Mouse (Mus musculus): ENCODE measurements around the gene Sec16b. TPM values are rescaled to one million over a fixed set of nuclear protein-coding genes. Genes with fewer than 3 reads are reported as not detected.

The Sec16b gene
- polyA plus RNA-seq, 1 experiment from 2014 or later, result 1.1 TPM

DNA sequence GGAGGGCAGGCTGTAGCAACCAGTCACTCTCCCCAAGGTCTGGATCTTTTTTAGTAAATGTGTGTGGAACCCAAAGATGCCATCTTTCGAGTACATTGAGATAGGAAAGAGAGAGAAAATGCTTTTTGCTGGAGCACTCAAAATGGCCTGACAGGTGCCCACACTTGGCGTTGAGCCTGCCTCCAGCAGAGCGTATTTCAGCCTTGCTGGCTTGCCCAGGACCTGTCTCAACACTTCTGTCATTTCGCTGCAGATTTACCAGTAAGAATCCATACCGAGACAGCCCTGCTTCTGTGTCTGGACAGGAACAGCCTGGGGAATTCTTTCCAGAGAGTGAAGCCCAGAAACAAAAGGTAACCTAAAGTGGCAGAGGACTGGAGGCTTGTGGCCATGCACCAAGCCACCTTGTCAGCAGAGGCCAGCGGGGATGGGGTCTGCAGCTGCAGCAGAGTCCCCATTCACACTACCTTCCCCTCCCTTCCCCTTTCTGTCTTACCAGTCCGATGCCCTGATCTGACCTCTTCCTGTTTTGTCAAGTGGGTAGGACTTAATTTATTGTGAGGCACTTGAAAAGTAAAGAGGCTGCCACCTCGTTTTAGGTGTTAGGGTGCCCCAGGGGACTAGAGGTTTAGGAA, 26.4 kb downstream of the Sec16b start:
- Histone ChIP-seq H3K36me3 (replicated peaks; ENCODE audit: control insufficient read depth, insufficient read depth, low read depth, low read length) (no peaks in the 10 kb centered on the region), H3K9me3 (replicated peaks; ENCODE audit: control insufficient read depth, low read length) (no peaks in the 10 kb centered on the region), H3K4me1 (ENCODE audit: control insufficient read depth, insufficient read depth, low read length) (no peaks in the 10 kb centered on the region), H3K9ac (replicated peaks; ENCODE audit: low read length) (no peak overlapping the region), H3K27me3 (ENCODE audit: control insufficient read depth, insufficient read depth, low read length) (no peaks in the 10 kb centered on the region), H3K4me2 (ENCODE audit: low read depth, low read length) (no peak overlapping the region), H3K27ac (replicated peaks; ENCODE audit: low read depth, low read length) (no peak overlapping the region), H3K4me3 (ENCODE audit: low read depth, low read length) (no peak overlapping the region)
- WGBS, result 54% methylated on average over 8 of the region's 8 CpGs
- DNase-seq (ENCODE audit: low spot score) (no peak), ATAC-seq (replicated peaks; ENCODE audit: insufficient number of reproducible peaks, low FRiP score, low TSS enrichment, low read depth) (no peak)

- 93% methylated on average over 1 of the region's 1 CpGs for WGBS
Observed at GRCm38 (mm10) chr1:157535571-157535970, 29.0 kb downstream of the Sec16b start.

GRCm38 (mm10) chr1:157536471-157536870, 29.9 kb downstream of the Sec16b start:
- no peak overlapping the region for H3K4me3 ChIP-seq (ENCODE audit: low read depth, low read length)
- DNase-seq (ENCODE audit: low spot score) (peak; percentile 83), ATAC-seq (replicated peaks; ENCODE audit: insufficient number of reproducible peaks, low FRiP score, low TSS enrichment, low read depth) (no peak)
- H3K36me3 ChIP-seq (replicated peaks; ENCODE audit: control insufficient read depth, insufficient read depth, low read depth, low read length), result no peaks in the 10 kb centered on the region
- no peak overlapping the region for H3K27ac ChIP-seq (replicated peaks; ENCODE audit: low read depth, low read length)
- H3K4me2 ChIP-seq (ENCODE audit: low read depth, low read length), result no peak overlapping the region
- no peak overlapping the region for H3K9ac ChIP-seq (replicated peaks; ENCODE audit: low read length)
- 11% methylated on average over 6 of the region's 6 CpGs for WGBS
- no peaks in the 10 kb centered on the region for H3K27me3 ChIP-seq (ENCODE audit: control insufficient read depth, insufficient read depth, low read length)
- no peaks in the 10 kb centered on the region for H3K9me3 ChIP-seq (replicated peaks; ENCODE audit: control insufficient read depth, low read length)
- no peaks in the 10 kb centered on the region for H3K4me1 ChIP-seq (ENCODE audit: control insufficient read depth, insufficient read depth, low read length)

More at GRCm38 (mm10) chr1:157535571-157535970, 29.0 kb downstream of the Sec16b start:
- no peak for DNase-seq (ENCODE audit: low spot score)
- H3K4me2 ChIP-seq (ENCODE audit: low read depth, low read length), result no peak overlapping the region
- no peak overlapping the region for H3K9ac ChIP-seq (replicated peaks; ENCODE audit: low read length)
- no peak for ATAC-seq (replicated peaks; ENCODE audit: insufficient number of reproducible peaks, low FRiP score, low TSS enrichment, low read depth)
- H3K27ac ChIP-seq (replicated peaks; ENCODE audit: low read depth, low read length), result no peak overlapping the region
- no peaks in the 10 kb centered on the region for H3K4me1 ChIP-seq (ENCODE audit: control insufficient read depth, insufficient read depth, low read length)
- no peak overlapping the region for H3K4me3 ChIP-seq (ENCODE audit: low read depth, low read length)
- H3K9me3 ChIP-seq (replicated peaks; ENCODE audit: control insufficient read depth, low read length), result no peaks in the 10 kb centered on the region
- no peaks in the 10 kb centered on the region for H3K27me3 ChIP-seq (ENCODE audit: control insufficient read depth, insufficient read depth, low read length)
- no peaks in the 10 kb centered on the region for H3K36me3 ChIP-seq (replicated peaks; ENCODE audit: control insufficient read depth, insufficient read depth, low read depth, low read length)

DNA sequence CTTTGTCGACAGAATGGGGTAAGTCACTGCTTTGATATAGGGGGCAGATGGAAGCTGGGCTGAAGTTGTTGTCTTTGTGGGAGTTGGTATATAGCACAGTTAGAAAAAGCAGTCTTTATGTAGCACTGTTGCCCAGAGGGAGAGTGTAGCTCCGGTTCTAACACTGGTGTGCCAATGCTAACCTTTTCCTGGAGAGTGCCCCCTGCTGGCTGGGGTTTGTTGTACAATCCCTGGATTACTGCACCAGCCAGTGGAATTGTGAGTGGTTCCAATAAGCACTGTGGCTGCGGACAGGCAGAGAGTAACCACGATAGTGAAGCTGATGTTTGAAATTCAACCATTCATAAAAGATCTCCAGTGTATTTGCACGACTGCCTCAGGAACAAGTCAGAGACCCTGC, 31.1 kb downstream of the Sec16b start:
- Histone ChIP-seq H3K9ac (replicated peaks; ENCODE audit: low read length) (no peak overlapping the region), H3K36me3 (replicated peaks; ENCODE audit: control insufficient read depth, insufficient read depth, low read depth, low read length) (no peaks in the 10 kb centered on the region), H3K27me3 (ENCODE audit: control insufficient read depth, insufficient read depth, low read length) (no peaks in the 10 kb centered on the region), H3K4me3 (ENCODE audit: low read depth, low read length) (no peak overlapping the region), H3K4me1 (ENCODE audit: control insufficient read depth, insufficient read depth, low read length) (no peaks in the 10 kb centered on the region), H3K27ac (replicated peaks; ENCODE audit: low read depth, low read length) (no peak overlapping the region), H3K9me3 (replicated peaks; ENCODE audit: control insufficient read depth, low read length) (no peaks in the 10 kb centered on the region), H3K4me2 (ENCODE audit: low read depth, low read length) (no peak overlapping the region)
- DNase-seq (ENCODE audit: low spot score), result no peak
- ATAC-seq (replicated peaks; ENCODE audit: insufficient number of reproducible peaks, low FRiP score, low TSS enrichment, low read depth), result no peak
- WGBS, result 84% methylated on average over 5 of the region's 5 CpGs

DNA sequence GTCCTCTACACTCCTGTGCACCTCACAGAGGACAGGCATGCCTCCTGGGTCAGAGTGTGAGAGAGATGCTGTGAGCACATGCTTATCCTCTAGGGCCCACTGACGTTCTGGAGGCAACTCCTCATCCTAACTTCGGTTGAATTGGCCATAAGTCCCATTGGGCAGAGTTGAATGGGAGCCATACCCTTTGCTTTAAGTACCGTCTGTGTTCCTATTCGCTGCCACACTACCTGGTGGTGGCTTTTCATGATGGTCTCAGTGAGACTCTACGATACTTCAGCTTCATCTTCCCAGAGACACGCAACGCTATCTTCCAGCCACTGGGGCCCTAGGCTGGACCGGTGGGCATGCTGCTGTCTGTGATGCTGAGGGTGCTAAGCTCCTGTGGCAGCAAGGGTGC, 38.5 kb downstream of the Sec16b start:
- Histone ChIP-seq H3K4me3 (ENCODE audit: low read depth, low read length) (no peak overlapping the region), H3K36me3 (replicated peaks; ENCODE audit: control insufficient read depth, insufficient read depth, low read depth, low read length) (no peaks in the 10 kb centered on the region), H3K27me3 (ENCODE audit: control insufficient read depth, insufficient read depth, low read length) (no peaks in the 10 kb centered on the region), H3K27ac (replicated peaks; ENCODE audit: low read depth, low read length) (no peak overlapping the region), H3K9ac (replicated peaks; ENCODE audit: low read length) (no peak overlapping the region), H3K4me1 (ENCODE audit: control insufficient read depth, insufficient read depth, low read length) (no peaks in the 10 kb centered on the region), H3K4me2 (ENCODE audit: low read depth, low read length) (no peak overlapping the region), H3K9me3 (replicated peaks; ENCODE audit: control insufficient read depth, low read length) (no peaks in the 10 kb centered on the region)
- DNase-seq (ENCODE audit: low spot score) (no peak), ATAC-seq (replicated peaks; ENCODE audit: insufficient number of reproducible peaks, low FRiP score, low TSS enrichment, low read depth) (no peak)
- WGBS, result 91% methylated on average over 8 of the region's 8 CpGs

DNA sequence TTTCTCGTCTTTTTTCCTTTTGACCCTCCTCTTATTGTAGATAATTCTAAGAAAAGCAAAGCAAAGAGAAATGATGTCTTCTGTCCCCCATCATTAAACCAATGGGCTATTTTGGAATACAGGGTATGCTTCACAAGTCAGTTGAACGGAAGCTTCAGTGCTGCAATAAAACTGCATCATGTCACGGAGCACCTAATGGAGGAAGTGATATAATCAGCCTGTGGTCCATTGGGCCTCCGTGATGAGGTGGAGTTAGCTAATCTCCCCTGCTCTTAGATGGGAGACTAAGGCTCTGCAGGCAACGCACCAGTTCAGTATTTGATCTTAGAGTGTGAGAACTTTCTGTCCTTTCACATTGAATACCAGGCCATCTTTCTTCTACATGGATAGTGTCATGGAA, 41.1 kb downstream of the Sec16b start:
- no peak overlapping the region for H3K4me2 ChIP-seq (ENCODE audit: low read depth, low read length)
- H3K36me3 ChIP-seq (replicated peaks; ENCODE audit: control insufficient read depth, insufficient read depth, low read depth, low read length), result no peaks in the 10 kb centered on the region
- H3K4me1 ChIP-seq (ENCODE audit: control insufficient read depth, insufficient read depth, low read length), result no peaks in the 10 kb centered on the region
- WGBS, result 78% methylated on average over 5 of the region's 5 CpGs
- no peaks in the 10 kb centered on the region for H3K27me3 ChIP-seq (ENCODE audit: control insufficient read depth, insufficient read depth, low read length)
- H3K9me3 ChIP-seq (replicated peaks; ENCODE audit: control insufficient read depth, low read length), result no peaks in the 10 kb centered on the region
- no peak overlapping the region for H3K9ac ChIP-seq (replicated peaks; ENCODE audit: low read length)
- ATAC-seq (replicated peaks; ENCODE audit: insufficient number of reproducible peaks, low FRiP score, low TSS enrichment, low read depth) (no peak), DNase-seq (ENCODE audit: low spot score) (no peak)
- H3K4me3 ChIP-seq (ENCODE audit: low read depth, low read length), result no peak overlapping the region
- no peak overlapping the region for H3K27ac ChIP-seq (replicated peaks; ENCODE audit: low read depth, low read length)

- H3K4me2 ChIP-seq (ENCODE audit: low read depth, low read length), result no peak overlapping the region
- H3K27ac ChIP-seq (replicated peaks; ENCODE audit: low read depth, low read length), result no peak overlapping the region
- 60% methylated on average over 3 of the region's 3 CpGs for whole genome bisulfite sequencing
- no peak for DNase-seq (ENCODE audit: low spot score)
- no peaks in the 10 kb centered on the region for H3K36me3 ChIP-seq (replicated peaks; ENCODE audit: control insufficient read depth, insufficient read depth, low read depth, low read length)
- H3K27me3 ChIP-seq (ENCODE audit: control insufficient read depth, insufficient read depth, low read length), result no peaks in the 10 kb centered on the region
- ATAC-seq (replicated peaks; ENCODE audit: insufficient number of reproducible peaks, low FRiP score, low TSS enrichment, low read depth), result no peak
- no peaks in the 10 kb centered on the region for H3K9me3 ChIP-seq (replicated peaks; ENCODE audit: control insufficient read depth, low read length)
- H3K4me1 ChIP-seq (ENCODE audit: control insufficient read depth, insufficient read depth, low read length), result no peaks in the 10 kb centered on the region
- H3K9ac ChIP-seq (replicated peaks; ENCODE audit: low read length), result no peak overlapping the region
- no peak overlapping the region for H3K4me3 ChIP-seq (ENCODE audit: low read depth, low read length)
Observed at GRCm38 (mm10) chr1:157549721-157550120, 43.2 kb downstream of the Sec16b start.

GRCm38 (mm10) chr1:157552749-157553451, 46.4 kb downstream of the Sec16b start:
- Histone ChIP-seq H3K9ac (replicated peaks; ENCODE audit: low read length) (no peak overlapping the region), H3K27me3 (ENCODE audit: control insufficient read depth, insufficient read depth, low read length) (no peaks in the 10 kb centered on the region), H3K36me3 (replicated peaks; ENCODE audit: control insufficient read depth, insufficient read depth, low read depth, low read length) (no peaks in the 10 kb centered on the region), H3K27ac (replicated peaks; ENCODE audit: low read depth, low read length) (no peak overlapping the region), H3K4me3 (ENCODE audit: low read depth, low read length) (no peak overlapping the region), H3K4me1 (ENCODE audit: control insufficient read depth, insufficient read depth, low read length) (no peaks in the 10 kb centered on the region), H3K4me2 (ENCODE audit: low read depth, low read length) (no peak overlapping the region), H3K9me3 (replicated peaks; ENCODE audit: control insufficient read depth, low read length) (no peaks in the 10 kb centered on the region)
- DNase-seq (ENCODE audit: low spot score), result peak; percentile 78
- 0 out of 2 replicates have a peak, but pooled peaks have one; percentile 58 for ATAC-seq (replicated peaks; ENCODE audit: insufficient number of reproducible peaks, low FRiP score, low TSS enrichment, low read depth)
- 55% methylated on average over 7 of the region's 7 CpGs for WGBS
